Comparison of ENCODE assay signal across 9 mouse cellular contexts in the genomic region with DNA sequence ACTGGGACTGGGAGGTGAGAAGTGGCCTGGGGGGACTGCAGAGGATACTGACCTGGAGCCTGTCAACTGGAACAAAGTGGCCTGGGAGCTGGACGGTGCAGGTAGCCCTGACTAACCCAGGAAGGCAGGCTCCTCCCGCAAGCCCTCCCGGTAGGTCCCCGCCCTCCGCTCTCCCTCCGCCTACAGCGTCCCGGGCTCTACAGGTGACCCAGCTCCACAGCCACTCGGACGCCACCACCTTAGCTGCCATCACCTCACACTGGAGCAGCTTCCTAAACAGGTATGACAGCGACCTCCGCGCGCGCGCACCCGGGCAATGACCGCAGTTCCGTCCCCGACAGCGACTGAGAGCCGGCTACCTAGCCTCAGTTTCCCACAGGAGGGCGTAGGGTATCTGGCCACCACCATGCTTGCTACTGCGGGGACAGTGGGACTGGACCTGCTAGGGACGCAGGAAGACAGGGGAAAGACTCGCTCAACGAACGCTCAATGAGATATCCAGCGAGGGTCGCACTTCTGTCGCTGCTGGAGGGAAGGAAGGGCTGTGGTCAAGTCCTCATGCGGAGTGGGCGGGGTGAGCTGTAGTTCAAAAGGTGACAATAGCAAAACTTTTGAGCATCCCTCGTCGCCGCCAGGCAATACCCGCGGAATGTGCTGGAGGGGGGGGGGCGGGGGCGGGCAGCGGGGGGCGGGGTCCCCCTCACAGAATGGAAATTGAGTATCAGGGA. TPM values are rescaled to one million over a fixed set of nuclear protein-coding genes. Genes with fewer than 3 reads are reported as not detected.
A peak's percentile ranks its signal among the peaks of the same experiment; 100 is the strongest.
DNase-seq lines count a peak whose midpoint lies in the region; ATAC-seq and TF ChIP-seq lines count a peak whose summit lies in the region.
"Had no signal": no experiment of that assay in that cellular context is flagged by ENCODE, and none has a peak within 500 bp of the region (broad histone marks: within the 10 kb centered on the region; RNA-seq: fewer than 3 reads in every experiment).

A gene (plus strand): TSS at position 181 of the 728 bp plus-strand sequence.

- no peak for DNase-seq in gastrocnemius, adult 2 months
- DNase-seq in gastrocnemius, postnatal 14 days, result no peak
- peak; percentile 24 for DNase-seq in kidney, postnatal 14 days
- no peak for DNase-seq in cerebellum, postnatal 10 days
- no peak for DNase-seq in B cell, adult 2 months

- no peaks in the 10 kb centered on the region for H3K9me3 ChIP-seq in forebrain, embryonic 12.5 days
- H3K9me3 ChIP-seq in midbrain, embryonic 15.5 days, result no peaks in the 10 kb centered on the region

- H3K27ac ChIP-seq in gastrocnemius, adult 2 months, result no peak within 1 kb of the TSS
- H3K27ac ChIP-seq in forebrain, embryonic 12.5 days, result no peak within 1 kb of the TSS
- H3K27ac ChIP-seq in midbrain, embryonic 15.5 days, result no peak within 1 kb of the TSS

- peak within 1 kb of the TSS; percentile 51 for H3K4me3 ChIP-seq in gastrocnemius, adult 2 months
- H3K4me3 ChIP-seq in forebrain, embryonic 12.5 days (replicated peaks), result peak within 1 kb of the TSS; percentile 28
- H3K4me3 ChIP-seq in midbrain, embryonic 15.5 days, result peak within 1 kb of the TSS; percentile 38

- 3% methylated on average over 38 of the region's 42 CpGs for WGBS in forebrain, embryonic 12.5 days
- 2% methylated on average over 40 of the region's 42 CpGs for WGBS in midbrain, embryonic 15.5 days

- no peak for ATAC-seq in forebrain, embryonic 12.5 days (ENCODE audit: low FRiP score)
- no peak for ATAC-seq in midbrain, embryonic 15.5 days (replicated peaks)
- no peak for ATAC-seq in frontal cortex, adult (ENCODE audit: low TSS enrichment)

- intact Hi-C loops in gastrocnemius, adult 2 months (cut with DNase I), result no loop called here
- intact Hi-C loops in gastrocnemius, postnatal 14 days (cut with DNase I; ENCODE audit: low total_unique reads), result no loop called here

- H3K4me1 ChIP-seq in forebrain, embryonic 12.5 days, result peaks cover 10% of the 10 kb centered on the region
- H3K4me1 ChIP-seq in midbrain, embryonic 15.5 days, result peaks cover 11% of the 10 kb centered on the region

- peaks cover 47% of the 10 kb centered on the region for H3K27me3 ChIP-seq in forebrain, embryonic 12.5 days
- peaks cover 25% of the 10 kb centered on the region for H3K27me3 ChIP-seq in midbrain, embryonic 15.5 days (replicated peaks)

- no peaks in the 10 kb centered on the region for H3K36me3 ChIP-seq in forebrain, embryonic 12.5 days (replicated peaks)
- no peaks in the 10 kb centered on the region for H3K36me3 ChIP-seq in midbrain, embryonic 15.5 days (replicated peaks)

- H3K9ac ChIP-seq in forebrain, embryonic 12.5 days, result no peak within 1 kb of the TSS
- H3K9ac ChIP-seq in midbrain, embryonic 15.5 days, result peak within 1 kb of the TSS; percentile 35; the same call in 1 of the 2 replicates

- no peak for TF ChIP-seq CTCF in gastrocnemius, adult 2 months (IDR thresholded peaks at IDR 0.05)

- H3K4me2 ChIP-seq in forebrain, embryonic 12.5 days, result peak within 1 kb of the TSS; percentile 57
- peak within 1 kb of the TSS; percentile 77 for H3K4me2 ChIP-seq in midbrain, embryonic 15.5 days

RNA-seq across cellular contexts. Expression of the gene that starts here (rescaled TPM):
- under 1 TPM in 1 of 2 experiments, not detected in 1; 0.23 TPM for total RNA-seq in gastrocnemius, adult 2 months (2021)
- total RNA-seq in gastrocnemius, postnatal 14 days (2021), result under 1 TPM; 0.29 to 0.59 TPM
- 0.17 TPM in 1 of 2 replicates, not detected in the other for polyA plus RNA-seq in forebrain, embryonic 12.5 days (2016; fragmentation: Nextera tagmentation; extraction: Ambion mirVana)
- 0.13 and 0.15 TPM in 2 replicates for polyA plus RNA-seq in midbrain, embryonic 15.5 days (2015; fragmentation: Nextera tagmentation; extraction: Ambion mirVana)
- total RNA-seq: common myeloid progenitor, adult 5-6 weeks had no signal
